Mouse (Mus musculus): Measurements from ENCODE around the gene Kif12. TPM values are rescaled to one million over a fixed set of nuclear protein-coding genes. Genes with fewer than 3 reads are reported as not detected.

Kif12 gene
- polyA plus RNA-seq, 1 experiment: not detected

DNA sequence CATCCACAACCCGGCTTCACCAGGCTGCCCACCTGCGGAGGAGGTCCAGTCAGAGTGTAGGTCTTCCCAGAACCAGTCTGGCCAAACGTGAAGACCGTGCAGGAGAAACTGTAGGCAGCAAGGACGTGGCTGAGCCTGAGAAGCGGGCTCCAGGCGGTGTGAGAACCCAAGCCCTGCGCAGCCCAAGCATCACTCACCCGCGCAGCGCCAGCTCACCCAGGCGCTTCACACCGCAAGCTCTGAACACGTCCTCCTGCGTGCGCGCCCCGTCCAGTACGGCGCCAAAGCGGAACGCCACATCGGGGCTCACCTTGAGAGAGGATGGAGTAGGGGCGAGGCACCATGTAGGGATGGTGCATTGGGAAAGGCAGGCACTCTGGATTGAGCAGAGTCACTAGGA, 809 bp downstream of the Kif12 start:
- Histone ChIP-seq H3K27ac (ENCODE audit: insufficient read depth, low read length) (no peak overlapping the region), H3K27me3 (ENCODE audit: control insufficient read depth, insufficient read depth, low read length, poor library complexity, severe bottlenecking) (0 out of 2 replicates have a peak, but pooled peaks cover 1% of the 10 kb centered on the region), H3K36me3 (ENCODE audit: control insufficient read depth, insufficient read depth, low read length, poor library complexity, severe bottlenecking) (no peaks in the 10 kb centered on the region), H3K9me3 (replicated peaks; ENCODE audit: control insufficient read depth, insufficient read depth, low read length, poor library complexity, severe bottlenecking) (no peaks in the 10 kb centered on the region), H3K4me1 (ENCODE audit: control insufficient read depth, insufficient read depth, low read length) (no peaks in the 10 kb centered on the region), H3K4me3 (ENCODE audit: low read depth, low read length) (peak overlapping the region; percentile 33), H3K9ac (ENCODE audit: low read depth, poor library complexity, severe bottlenecking) (no peak overlapping the region)
- no peak for TF ChIP-seq POLR2A (IDR thresholded peaks at IDR 0.05; ENCODE audit: insufficient read depth, low read length)
- TF ChIP-seq CTCF (IDR thresholded peaks at IDR 0.05; ENCODE audit: low read depth, low read length): no peak
- TF ChIP-seq EP300 (IDR thresholded peaks at IDR 0.05; ENCODE audit: insufficient read depth, low read depth, low read length): no peak

GRCm38 (mm10) chr4:63170061-63170460, 1.9 kb downstream of the Kif12 start:
- 0 out of 2 replicates have a peak, but pooled peaks cover 1% of the 10 kb centered on the region for H3K27me3 ChIP-seq (ENCODE audit: control insufficient read depth, insufficient read depth, low read length, poor library complexity, severe bottlenecking)
- H3K9ac ChIP-seq (ENCODE audit: low read depth, poor library complexity, severe bottlenecking): no peak overlapping the region
- TF ChIP-seq CTCF (IDR thresholded peaks at IDR 0.05; ENCODE audit: low read depth, low read length) (no peak), POLR2A (IDR thresholded peaks at IDR 0.05; ENCODE audit: insufficient read depth, low read length) (no peak), EP300 (IDR thresholded peaks at IDR 0.05; ENCODE audit: insufficient read depth, low read depth, low read length) (no peak)
- H3K9me3 ChIP-seq (replicated peaks; ENCODE audit: control insufficient read depth, insufficient read depth, low read length, poor library complexity, severe bottlenecking): no peaks in the 10 kb centered on the region
- no peaks in the 10 kb centered on the region for H3K4me1 ChIP-seq (ENCODE audit: control insufficient read depth, insufficient read depth, low read length)
- no peak overlapping the region for H3K4me3 ChIP-seq (ENCODE audit: low read depth, low read length)
- H3K27ac ChIP-seq (ENCODE audit: insufficient read depth, low read length): no peak overlapping the region
- H3K36me3 ChIP-seq (ENCODE audit: control insufficient read depth, insufficient read depth, low read length, poor library complexity, severe bottlenecking): no peaks in the 10 kb centered on the region

DNA sequence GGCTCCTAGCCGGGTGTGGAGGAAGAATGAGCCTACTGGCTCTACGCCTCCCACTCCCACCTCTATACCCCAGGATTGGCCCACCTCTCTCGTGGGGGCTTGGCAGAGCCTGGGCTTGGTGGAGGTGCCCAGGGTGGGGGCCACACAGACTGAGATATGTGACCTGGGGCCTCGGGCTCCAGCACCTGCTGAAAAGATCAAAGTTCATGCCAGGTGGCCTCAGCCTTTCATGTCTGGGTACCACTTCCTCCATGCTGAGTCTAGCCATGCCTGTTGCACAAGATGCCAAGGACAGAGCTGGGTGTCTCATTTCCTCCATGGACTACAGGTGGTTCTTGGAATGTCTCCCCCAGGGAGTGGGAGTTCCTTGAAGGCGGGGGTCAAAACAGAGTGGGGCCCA, 5.6 kb downstream of the Kif12 start:
- Histone ChIP-seq H3K27me3 (ENCODE audit: control insufficient read depth, insufficient read depth, low read length, poor library complexity, severe bottlenecking) (0 out of 2 replicates have a peak, but pooled peaks cover 1% of the 10 kb centered on the region), H3K4me3 (ENCODE audit: low read depth, low read length) (no peak overlapping the region), H3K36me3 (ENCODE audit: control insufficient read depth, insufficient read depth, low read length, poor library complexity, severe bottlenecking) (no peaks in the 10 kb centered on the region), H3K9ac (ENCODE audit: low read depth, poor library complexity, severe bottlenecking) (no peak overlapping the region), H3K4me1 (ENCODE audit: control insufficient read depth, insufficient read depth, low read length) (no peaks in the 10 kb centered on the region), H3K27ac (ENCODE audit: insufficient read depth, low read length) (no peak overlapping the region), H3K9me3 (replicated peaks; ENCODE audit: control insufficient read depth, insufficient read depth, low read length, poor library complexity, severe bottlenecking) (no peaks in the 10 kb centered on the region)
- TF ChIP-seq EP300 (IDR thresholded peaks at IDR 0.05; ENCODE audit: insufficient read depth, low read depth, low read length) (no peak), POLR2A (IDR thresholded peaks at IDR 0.05; ENCODE audit: insufficient read depth, low read length) (no peak), CTCF (IDR thresholded peaks at IDR 0.05; ENCODE audit: low read depth, low read length) (no peak)

DNA sequence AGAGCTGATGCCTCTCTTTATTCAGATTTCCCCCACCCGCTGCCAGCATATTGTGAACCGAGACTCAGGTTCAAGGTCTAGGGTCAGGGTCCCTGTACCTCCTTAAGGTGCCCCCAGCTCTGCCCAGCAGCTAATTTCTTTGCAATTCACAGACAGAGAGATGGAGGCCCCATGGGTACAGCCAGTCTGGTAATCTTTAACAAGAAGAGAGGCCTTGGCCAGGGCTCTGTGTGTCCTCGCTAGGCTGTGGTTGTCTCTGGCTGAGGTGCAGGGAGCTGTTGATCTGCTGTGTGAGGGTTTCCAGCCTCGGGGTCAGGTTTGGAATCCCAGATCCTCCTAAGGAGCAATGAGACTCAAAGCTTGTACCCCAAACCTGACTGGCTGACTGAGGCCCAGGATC, 6.3 kb downstream of the Kif12 start:
- H3K4me1 ChIP-seq (ENCODE audit: control insufficient read depth, insufficient read depth, low read length): no peaks in the 10 kb centered on the region
- no peak overlapping the region for H3K4me3 ChIP-seq (ENCODE audit: low read depth, low read length)
- no peak overlapping the region for H3K27ac ChIP-seq (ENCODE audit: insufficient read depth, low read length)
- TF ChIP-seq CTCF (IDR thresholded peaks at IDR 0.05; ENCODE audit: low read depth, low read length) (no peak), POLR2A (IDR thresholded peaks at IDR 0.05; ENCODE audit: insufficient read depth, low read length) (no peak), EP300 (IDR thresholded peaks at IDR 0.05; ENCODE audit: insufficient read depth, low read depth, low read length) (no peak)
- no peak overlapping the region for H3K9ac ChIP-seq (ENCODE audit: low read depth, poor library complexity, severe bottlenecking)
- H3K36me3 ChIP-seq (ENCODE audit: control insufficient read depth, insufficient read depth, low read length, poor library complexity, severe bottlenecking): no peaks in the 10 kb centered on the region
- H3K27me3 ChIP-seq (ENCODE audit: control insufficient read depth, insufficient read depth, low read length, poor library complexity, severe bottlenecking): 0 out of 2 replicates have a peak, but pooled peaks cover 1% of the 10 kb centered on the region
- H3K9me3 ChIP-seq (replicated peaks; ENCODE audit: control insufficient read depth, insufficient read depth, low read length, poor library complexity, severe bottlenecking): no peaks in the 10 kb centered on the region

GRCm38 (mm10) chr4:63158961-63159592, 12.9 kb downstream of the Kif12 start:
- H3K27me3 ChIP-seq (ENCODE audit: control insufficient read depth, insufficient read depth, low read length, poor library complexity, severe bottlenecking): no peaks in the 10 kb centered on the region
- H3K36me3 ChIP-seq (ENCODE audit: control insufficient read depth, insufficient read depth, low read length, poor library complexity, severe bottlenecking): no peaks in the 10 kb centered on the region
- no peak overlapping the region for H3K4me3 ChIP-seq (ENCODE audit: low read depth, low read length)
- H3K27ac ChIP-seq (ENCODE audit: insufficient read depth, low read length): no peak overlapping the region
- H3K4me1 ChIP-seq (ENCODE audit: control insufficient read depth, insufficient read depth, low read length): no peaks in the 10 kb centered on the region
- no peaks in the 10 kb centered on the region for H3K9me3 ChIP-seq (replicated peaks; ENCODE audit: control insufficient read depth, insufficient read depth, low read length, poor library complexity, severe bottlenecking)
- TF ChIP-seq CTCF (IDR thresholded peaks at IDR 0.05; ENCODE audit: low read depth, low read length): peak; percentile 86
- TF ChIP-seq EP300 (IDR thresholded peaks at IDR 0.05; ENCODE audit: insufficient read depth, low read depth, low read length): no peak
- no peak overlapping the region for H3K9ac ChIP-seq (ENCODE audit: low read depth, poor library complexity, severe bottlenecking)

DNA sequence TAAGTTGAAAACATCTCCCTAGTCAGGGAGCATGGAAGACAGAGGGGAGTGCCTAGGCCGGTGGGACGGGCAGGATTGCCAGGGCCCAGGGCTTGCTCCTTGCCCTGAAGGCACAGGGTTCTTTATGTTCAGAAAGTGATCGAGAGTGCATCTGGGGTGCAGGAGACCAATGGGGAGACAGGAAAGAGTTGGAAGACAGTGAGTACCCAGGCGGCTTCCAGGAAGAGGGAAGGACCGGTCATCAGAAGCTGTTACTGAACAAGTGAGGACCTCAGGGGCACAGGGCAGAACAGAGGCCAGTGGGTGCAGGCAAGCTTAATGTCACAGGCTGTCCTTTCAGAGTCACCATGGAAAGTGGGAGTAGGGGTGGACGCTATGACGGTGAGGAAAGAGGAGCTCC, 13.7 kb downstream of the Kif12 start:
- TF ChIP-seq CTCF (IDR thresholded peaks at IDR 0.05; ENCODE audit: low read depth, low read length): no peak
- no peak for TF ChIP-seq EP300 (IDR thresholded peaks at IDR 0.05; ENCODE audit: insufficient read depth, low read depth, low read length)
- no peaks in the 10 kb centered on the region for H3K36me3 ChIP-seq (ENCODE audit: control insufficient read depth, insufficient read depth, low read length, poor library complexity, severe bottlenecking)
- H3K27ac ChIP-seq (ENCODE audit: insufficient read depth, low read length): no peak overlapping the region
- H3K9me3 ChIP-seq (replicated peaks; ENCODE audit: control insufficient read depth, insufficient read depth, low read length, poor library complexity, severe bottlenecking): no peaks in the 10 kb centered on the region
- no peak overlapping the region for H3K4me3 ChIP-seq (ENCODE audit: low read depth, low read length)
- H3K9ac ChIP-seq (ENCODE audit: low read depth, poor library complexity, severe bottlenecking): no peak overlapping the region
- no peaks in the 10 kb centered on the region for H3K4me1 ChIP-seq (ENCODE audit: control insufficient read depth, insufficient read depth, low read length)
- H3K27me3 ChIP-seq (ENCODE audit: control insufficient read depth, insufficient read depth, low read length, poor library complexity, severe bottlenecking): no peaks in the 10 kb centered on the region
